Mouse (Mus musculus) olfactory bulb, adult 2 months (tissue): Measurements from ENCODE around the gene Tex45.

ENCODE experiments used
- CTCF ChIP-seq: fragments of 200-500 bp; IDR thresholded peaks from 2 replicates; pipeline ENCODE4 v1.5.1; 2012; ENCODE audit warnings: low read depth, mild to moderate bottlenecking, low read length, moderate library complexity; ENCODE audit not compliant: insufficient read depth
- POLR2A ChIP-seq: fragments of 200-500 bp; IDR thresholded peaks from 2 replicates; pipeline ENCODE4 v1.6.1; 2012; ENCODE audit warnings: mild to moderate bottlenecking, low read depth, low read length, moderate library complexity; ENCODE audit not compliant: insufficient read depth

- TF ChIP-seq POLR2A (peak; percentile 54), CTCF (no peak)
These were observed 3.4 kb upstream of the Tex45 start, which contains the start of gene Pex11g for GRCm38 (mm10) chr8:3467006-3467885.
